Mouse (Mus musculus) MEL (cell line): ENCODE data around the gene Ramp3. TPM values are rescaled to one million over a fixed set of nuclear protein-coding genes. Genes with fewer than 3 reads are reported as not detected.
A peak's percentile ranks its signal among the peaks of the same experiment; 100 is the strongest.

Experiments used
- DNase-seq: peaks from one replicate; pipeline ENCODE4 v3.0.0; 2011; ENCODE audit warnings: low read depth, low spot score
- H3K27ac ChIP-seq: 2 replicates; pipeline ENCODE4 v1.5.1; 2012; ENCODE audit warnings: low read depth, mild to moderate bottlenecking, control low read depth, low read length, moderate library complexity; ENCODE audit not compliant: control insufficient read depth
- H3K27me3 ChIP-seq, 2 experiments: fragments of 150-350 bp in 1 of 2; sonication (generic) in 1 of 2; 2 replicates each; pipeline ENCODE4 v1.6.1; 2012; ENCODE audit warnings: low read length in 2 of 2, mild to moderate bottlenecking in 2 of 2, improper control_type of control experiment in 1 of 2, moderate library complexity in 1 of 2; ENCODE audit not compliant: insufficient read depth in 2 of 2, control insufficient read depth in 1 of 2
- H3K36me3 ChIP-seq, 2 experiments: 2 replicates each; pipeline ENCODE4 v1.6.1; 2012 to 2014; ENCODE audit warnings: low read length in 2 of 2, improper control_type of control experiment in 1 of 2, inconsistent platforms in 1 of 2, mild to moderate bottlenecking in 1 of 2; ENCODE audit not compliant: insufficient read depth in 2 of 2, control insufficient read depth in 1 of 2
- H3K4me1 ChIP-seq, 2 experiments: fragments of 150-350 bp in 1 of 2; sonication (generic) in 1 of 2; 2 replicates each; pipeline ENCODE4 v1.6.1; 2012; ENCODE audit warnings: low read length in 2 of 2, improper control_type of control experiment in 1 of 2, mild to moderate bottlenecking in 1 of 2; ENCODE audit not compliant: insufficient read depth in 2 of 2, control insufficient read depth in 1 of 2
- H3K4me3 ChIP-seq, 2 experiments: fragments of 150-350 bp in 1 of 2; sonication (generic) in 1 of 2; 2 replicates each; pipeline ENCODE4 v1.5.1; 2012; ENCODE audit warnings: low read depth in 2 of 2, low read length in 2 of 2, mild to moderate bottlenecking in 2 of 2, moderate library complexity in 2 of 2, control low read depth in 1 of 2, improper control_type of control experiment in 1 of 2; ENCODE audit not compliant: control insufficient read depth in 1 of 2, insufficient read depth in 1 of 2
- H3K79me2 ChIP-seq: 2 replicates; pipeline ENCODE4 v1.6.1; 2012; ENCODE audit warnings: mild to moderate bottlenecking, low read length, moderate library complexity; ENCODE audit not compliant: control insufficient read depth, poor library complexity, insufficient read depth
- H3K9ac ChIP-seq: 2 replicates; pipeline ENCODE4 v1.6.1; 2012; ENCODE audit warnings: low read depth, mild to moderate bottlenecking, control low read depth, low read length, moderate library complexity; ENCODE audit not compliant: control insufficient read depth, poor library complexity, severe bottlenecking
- H3K9me3 ChIP-seq: fragments of 150-350 bp; sonication (generic); replicated peaks from 2 replicates; pipeline ENCODE4 v1.6.1; 2012; ENCODE audit warnings: mild to moderate bottlenecking, low read length, improper control_type of control experiment, moderate library complexity; ENCODE audit not compliant: insufficient read depth
- BHLHE40 ChIP-seq: IDR thresholded peaks from 2 replicates; pipeline ENCODE4 v1.6.1; 2012; ENCODE audit warnings: low read depth, mild to moderate bottlenecking, inconsistent platforms, low read length, improper control_type of control experiment, borderline replicate concordance
- CHD1 ChIP-seq: IDR thresholded peaks from 2 replicates; pipeline ENCODE4 v1.6.1; 2012; ENCODE audit warnings: low read depth, mild to moderate bottlenecking, inconsistent platforms, low read length, improper control_type of control experiment
- CTCF ChIP-seq, 3 experiments: IDR thresholded peaks in 2 of 3; conservative IDR thresholded peaks in 1 of 3; 2 replicates each; pipeline ENCODE4 v1.5.1; 2011 to 2012; ENCODE audit warnings: low read length in 3 of 3, low read depth in 2 of 3, mild to moderate bottlenecking in 2 of 3, improper control_type of control experiment in 1 of 3, inconsistent platforms in 1 of 3, mixed read lengths in 1 of 3, moderate library complexity in 1 of 3; ENCODE audit not compliant: control insufficient read depth in 1 of 3, insufficient read depth in 1 of 3, poor library complexity in 1 of 3, severe bottlenecking in 1 of 3
- E2F4 ChIP-seq: IDR thresholded peaks from 2 replicates; pipeline ENCODE4 v1.6.1; 2011; ENCODE audit warnings: low read depth, low read length, improper control_type of control experiment, borderline replicate concordance
- ELF1 ChIP-seq: IDR thresholded peaks from 2 replicates; pipeline ENCODE4 v1.6.1; 2014; ENCODE audit warnings: low read depth, mild to moderate bottlenecking, inconsistent platforms, low read length, improper control_type of control experiment, moderate library complexity
- EP300 ChIP-seq, 2 experiments: IDR thresholded peaks; 2 replicates each; pipeline ENCODE4 v1.6.1; 2011; ENCODE audit warnings: improper control_type of control experiment in 2 of 2, low read length in 2 of 2, low read depth in 1 of 2, mild to moderate bottlenecking in 1 of 2
- ETS1 ChIP-seq: IDR thresholded peaks from 2 replicates; pipeline ENCODE4 v1.6.1; 2012; ENCODE audit warnings: low read depth, mild to moderate bottlenecking, inconsistent platforms, low read length, improper control_type of control experiment, moderate library complexity
- GABPA ChIP-seq: IDR thresholded peaks from 2 replicates; pipeline ENCODE4 v1.6.1; 2012; ENCODE audit warnings: low read depth, mild to moderate bottlenecking, inconsistent platforms, low read length, improper control_type of control experiment, moderate library complexity
- GATA1 ChIP-seq: IDR thresholded peaks from 2 replicates; pipeline ENCODE4 v1.6.1; 2011; ENCODE audit warnings: low read depth, low read length, improper control_type of control experiment
- HCFC1 ChIP-seq: IDR thresholded peaks from 2 replicates; pipeline ENCODE4 v1.6.1; 2012; ENCODE audit warnings: low read depth, mild to moderate bottlenecking, inconsistent platforms, low read length, improper control_type of control experiment, moderate library complexity
- JUND ChIP-seq: IDR thresholded peaks from 2 replicates; pipeline ENCODE4 v1.6.1; 2011; ENCODE audit warnings: low read depth, mild to moderate bottlenecking, improper control_type of control experiment, low read length
- KAT2A ChIP-seq: conservative IDR thresholded peaks from 2 replicates; pipeline ENCODE4 v1.6.1; 2012; ENCODE audit warnings: low read depth, low read length, improper control_type of control experiment, inconsistent platforms
- MAFK ChIP-seq: IDR thresholded peaks from 2 replicates; pipeline ENCODE4 v1.6.1; 2011; ENCODE audit warnings: low read depth, mild to moderate bottlenecking, low read length, improper control_type of control experiment, borderline replicate concordance
- MAX ChIP-seq: IDR thresholded peaks from 2 replicates; pipeline ENCODE4 v1.6.1; 2011; ENCODE audit warnings: low read length, improper control_type of control experiment
- MAZ ChIP-seq: IDR thresholded peaks from 2 replicates; pipeline ENCODE4 v1.6.1; 2012; ENCODE audit warnings: low read depth, mild to moderate bottlenecking, inconsistent platforms, low read length, improper control_type of control experiment
- MEF2A ChIP-seq: IDR thresholded peaks from 2 replicates; pipeline ENCODE4 v1.6.1; 2014; ENCODE audit warnings: low read depth, mild to moderate bottlenecking, inconsistent platforms, low read length, improper control_type of control experiment; ENCODE audit not compliant: poor library complexity, insufficient replicate concordance, severe bottlenecking; ENCODE audit errors: extremely low read depth
- MXI1 ChIP-seq: IDR thresholded peaks from 2 replicates; pipeline ENCODE4 v1.6.1; 2011; ENCODE audit warnings: mild to moderate bottlenecking, low read depth, low read length, improper control_type of control experiment
- MYB ChIP-seq: IDR thresholded peaks from 2 replicates; pipeline ENCODE4 v1.6.1; 2011; ENCODE audit warnings: mild to moderate bottlenecking, low read depth, low read length, improper control_type of control experiment
- MYC ChIP-seq: IDR thresholded peaks from 2 replicates; pipeline ENCODE4 v1.6.1; 2011; ENCODE audit warnings: low read depth, mild to moderate bottlenecking, low read length, improper control_type of control experiment, moderate library complexity
- NELFE ChIP-seq: IDR thresholded peaks from 2 replicates; pipeline ENCODE4 v1.6.1; 2011; ENCODE audit warnings: low read depth, low read length, improper control_type of control experiment
- NRF1 ChIP-seq: IDR thresholded peaks from 2 replicates; pipeline ENCODE4 v1.6.1; 2014; ENCODE audit warnings: low read depth, mild to moderate bottlenecking, inconsistent platforms, low read length, improper control_type of control experiment, moderate library complexity; ENCODE audit not compliant: poor library complexity, insufficient read depth, severe bottlenecking
- POLR2A ChIP-seq, 2 experiments: IDR thresholded peaks; 2 replicates each; pipeline ENCODE4 v1.6.1; 2011 to 2012; ENCODE audit warnings: low read length in 2 of 2, mild to moderate bottlenecking in 2 of 2, control low read depth in 1 of 2, improper control_type of control experiment in 1 of 2, low read depth in 1 of 2, moderate library complexity in 1 of 2; ENCODE audit not compliant: control insufficient read depth in 1 of 2, insufficient read depth in 1 of 2, poor library complexity in 1 of 2
- POLR2AphosphoS2 ChIP-seq: IDR thresholded peaks from 2 replicates; pipeline ENCODE4 v1.6.1; 2011; ENCODE audit warnings: low read length, improper control_type of control experiment
- POLR2AphosphoS5 ChIP-seq: IDR thresholded peaks from 2 replicates; pipeline ENCODE4 v1.6.1; 2012; ENCODE audit warnings: low read depth, borderline replicate concordance, mild to moderate bottlenecking, inconsistent platforms, low read length, moderate library complexity, mixed read lengths
- RAD21 ChIP-seq: IDR thresholded peaks from 2 replicates; pipeline ENCODE4 v1.6.1; 2011; ENCODE audit warnings: mild to moderate bottlenecking, low read depth, low read length, improper control_type of control experiment
- RCOR1 ChIP-seq: IDR thresholded peaks from 2 replicates; pipeline ENCODE4 v1.6.1; 2012; ENCODE audit warnings: low read depth, mild to moderate bottlenecking, inconsistent platforms, low read length, improper control_type of control experiment
- SMC3 ChIP-seq: IDR thresholded peaks from 2 replicates; pipeline ENCODE4 v1.6.1; 2011; ENCODE audit warnings: low read depth, low read length, improper control_type of control experiment
- TAL1 ChIP-seq: IDR thresholded peaks from 2 replicates; pipeline ENCODE4 v1.6.1; 2012; ENCODE audit warnings: mild to moderate bottlenecking, inconsistent platforms, low read length, moderate library complexity, mixed read lengths
- TBP ChIP-seq: IDR thresholded peaks from 2 replicates; pipeline ENCODE4 v1.8.0; 2011; ENCODE audit warnings: low read depth, low read length, improper control_type of control experiment
- TCF12 ChIP-seq: IDR thresholded peaks from 2 replicates; pipeline ENCODE4 v1.6.1; 2014; ENCODE audit warnings: low read depth, mild to moderate bottlenecking, inconsistent platforms, low read length, improper control_type of control experiment, moderate library complexity
- UBTF ChIP-seq: IDR thresholded peaks from 2 replicates; pipeline ENCODE4 v1.6.1; 2012; ENCODE audit warnings: low read depth, mild to moderate bottlenecking, inconsistent platforms, low read length, improper control_type of control experiment, moderate library complexity, borderline replicate concordance; ENCODE audit not compliant: insufficient read depth
- USF1 ChIP-seq: IDR thresholded peaks from 2 replicates; pipeline ENCODE4 v1.6.1; 2014; ENCODE audit warnings: low read depth, mild to moderate bottlenecking, inconsistent platforms, low read length, improper control_type of control experiment, moderate library complexity
- USF2 ChIP-seq, 2 experiments: IDR thresholded peaks; 2 replicates each; pipeline ENCODE4 v1.6.1; 2011 to 2012; ENCODE audit warnings: improper control_type of control experiment in 2 of 2, low read length in 2 of 2, borderline replicate concordance in 1 of 2, inconsistent platforms in 1 of 2, low read depth in 1 of 2, mild to moderate bottlenecking in 1 of 2; ENCODE audit not compliant: insufficient read depth in 1 of 2
- ZC3H11A ChIP-seq: IDR thresholded peaks from 2 replicates; pipeline ENCODE4 v1.6.1; 2012; ENCODE audit warnings: low read depth, mild to moderate bottlenecking, inconsistent platforms, low read length, improper control_type of control experiment
- ZKSCAN1 ChIP-seq: IDR thresholded peaks from 2 replicates; pipeline ENCODE4 v1.6.1; 2012; ENCODE audit warnings: low read depth, mild to moderate bottlenecking, inconsistent platforms, low read length, improper control_type of control experiment, moderate library complexity
- ZMIZ1 ChIP-seq: IDR thresholded peaks from 2 replicates; pipeline ENCODE4 v1.6.1; 2012; ENCODE audit warnings: low read depth, mild to moderate bottlenecking, inconsistent platforms, low read length, improper control_type of control experiment, moderate library complexity
- polyA plus RNA-seq, 2 experiments: library from polyadenylated mRNA; stranded (reverse) in 1 of 2; unstranded in 1 of 2; fragments of >175 nt in 1 of 2; fragments of >200 nt in 1 of 2; gene quantifications; 2 replicates each; pipeline versions ENCODE4 v1.2.1 to v1.2.4; 2012; ENCODE audit warnings: low replicate concordance in 2 of 2, low read depth in 1 of 2; ENCODE audit not compliant: insufficient read length in 2 of 2, insufficient read depth in 1 of 2, missing spikeins in 1 of 2
- total RNA-seq: library from RNA; depleted of rRNA; stranded (reverse); fragments of 300-350 nt; gene quantifications from 2 replicates; pipeline ENCODE4 v1.2.3, GENCODE M21; 2012

Gene Ramp3
- total and polyA plus RNA-seq, 3 experiments: not detected

- H3K4me3 ChIP-seq: peak overlapping the region; percentile 22 to 83; a peak in 3 of 4 replicates
- H3K9ac ChIP-seq: peak overlapping the region; percentile 92
- TF ChIP-seq UBTF (no peak), MEF2A (no peak), EP300 (IDR thresholded peaks at IDR 0.05; ENCODE audit: low read depth in 1 of 2, low read length in 2 of 2) (peak; percentile 91 to 93), ZMIZ1 (no peak; the same call in 1 of the 2 replicates), POLR2AphosphoS5 (no peak), USF2 (IDR thresholded peaks at IDR 0.05; ENCODE audit: borderline replicate concordance in 1 of 2, insufficient read depth in 1 of 2, low read depth in 1 of 2, low read length in 2 of 2) (no peak), ZKSCAN1 (no peak), NELFE (peak; percentile 73), MAFK (0 out of 2 replicates have a peak, but pooled peaks have one; percentile 6), ZC3H11A (no peak), USF1 (0 out of 2 replicates have a peak, but pooled peaks have one; percentile 6), SMC3 (peak; percentile 12; the same call in 1 of the 2 replicates), RCOR1 (peak; percentile 88), GATA1 (peak; percentile 80), NRF1 (peak; percentile 29; the same call in 1 of the 2 replicates), TAL1 (peak; percentile 77), MYC (peak; percentile 86), KAT2A (no peak; the same call in 1 of the 2 replicates), CTCF (IDR thresholded peaks at IDR 0.05 in 2 of 3, conservative IDR thresholded peaks at IDR 0.05 in 1 of 3; ENCODE audit: control insufficient read depth in 1 of 3, insufficient read depth in 1 of 3, low read depth in 2 of 3, low read length in 3 of 3, poor library complexity in 1 of 3, severe bottlenecking in 1 of 3) (no peak), JUND (peak; percentile 50; the same call in 1 of the 2 replicates), MXI1 (peak; percentile 88), TBP (peak; percentile 94), MYB (peak; percentile 61; the same call in 1 of the 2 replicates), ETS1 (peak; percentile 88), POLR2AphosphoS2 (peak; percentile 93), RAD21 (no peak), ELF1 (peak; percentile 73; the same call in 1 of the 2 replicates), GABPA (no peak), POLR2A (IDR thresholded peaks at IDR 0.05; ENCODE audit: control insufficient read depth in 1 of 2, insufficient read depth in 1 of 2, low read depth in 1 of 2, low read length in 2 of 2, poor library complexity in 1 of 2) (peak; percentile 12 to 91; a peak in 2 of 4 replicates), E2F4 (0 out of 2 replicates have a peak, but pooled peaks have one; percentile 8), CHD1 (0 out of 2 replicates have a peak, but pooled peaks have one; percentile 22), MAX (peak; percentile 54; the same call in 1 of the 2 replicates), MAZ (peak; percentile 83; the same call in 1 of the 2 replicates), TCF12 (peak; percentile 87), BHLHE40 (no peak), HCFC1 (peak; percentile 80)
Measured at GRCm38 (mm10) chr11:6627731-6628130, 30.6 kb upstream of the Ramp3 start.

More at GRCm38 (mm10) chr11:6627731-6628130, 30.6 kb upstream of the Ramp3 start:
- peak; percentile 98 for DNase-seq
- no peaks in the 10 kb centered on the region for H3K9me3 ChIP-seq
- H3K27me3 ChIP-seq: no peaks in the 10 kb centered on the region
- H3K4me1 ChIP-seq: peaks cover 11 to 33% of the 10 kb centered on the region in 2 experiments
- peaks cover 39% of the 10 kb centered on the region for H3K79me2 ChIP-seq
- H3K27ac ChIP-seq: peak overlapping the region; percentile 99
- peaks cover 11 to 34% of the 10 kb centered on the region in 2 experiments for H3K36me3 ChIP-seq
